Mouse (Mus musculus): ENCODE data around the gene Hip1r. TPM values are rescaled to one million over a fixed set of nuclear protein-coding genes. Genes with fewer than 3 reads are reported as not detected.
A peak's percentile ranks its signal among the peaks of the same experiment; 100 is the strongest.

Gene Hip1r
- polyA plus RNA-seq, 1 experiment = 10.5 TPM

- peak overlapping the region; percentile 92 for H3K4me2 ChIP-seq (ENCODE audit: low read depth)
- TF ChIP-seq E2F4 (IDR thresholded peaks at IDR 0.05; ENCODE audit: insufficient read depth) (no peak), REST (IDR thresholded peaks at IDR 0.05; ENCODE audit: insufficient read depth, insufficient read length) (no peak), MAX (IDR thresholded peaks at IDR 0.05; ENCODE audit: low read depth) (no peak), CEBPB (IDR thresholded peaks at IDR 0.05; ENCODE audit: insufficient read depth, poor library complexity, severe bottlenecking) (no peak), TCF3 (IDR thresholded peaks at IDR 0.05; ENCODE audit: insufficient read length, low read depth) (no peak), USF1 (IDR thresholded peaks at IDR 0.05; ENCODE audit: low read depth) (no peak), POLR2AphosphoS2 (IDR thresholded peaks at IDR 0.05; ENCODE audit: insufficient read length, low read depth) (no peak), POLR2A (IDR thresholded peaks at IDR 0.05; ENCODE audit: insufficient read length, low read depth) (no peak), MYOD1 (IDR thresholded peaks at IDR 0.05; ENCODE audit: control insufficient read depth in 1 of 3, insufficient read length in 2 of 3, low read depth in 2 of 3) (peak in 2 of 3 experiments; percentile 16 to 60), TCF12 (IDR thresholded peaks at IDR 0.05; ENCODE audit: insufficient read depth, poor library complexity, severe bottlenecking) (peak; percentile 11), SRF (IDR thresholded peaks at IDR 0.05; ENCODE audit: control insufficient read depth, insufficient read length, low read depth) (no peak), MYOG (IDR thresholded peaks at IDR 0.05; ENCODE audit: control insufficient read depth in 1 of 3, insufficient read depth in 1 of 3, insufficient read length in 2 of 3, low read depth in 2 of 3) (peak in 2 of 3 experiments; percentile 41 to 73)
- H3K36me3 ChIP-seq (ENCODE audit: control insufficient read depth, insufficient read depth) = no peaks in the 10 kb centered on the region
Measured at GRCm38 (mm10) chr5:123975668-123976180, 2.3 kb downstream of the Hip1r start.

GRCm38 (mm10) chr5:123977231-123977630 lies 3.8 kb downstream of the Hip1r start:
- Histone ChIP-seq H3K79me2 (ENCODE audit: control insufficient read depth, insufficient read depth) (peaks cover 6% of the 10 kb centered on the region), H3ac (ENCODE audit: control insufficient read depth, insufficient read length) (no peak overlapping the region), H3K27me3 (ENCODE audit: control insufficient read depth, insufficient read depth, insufficient read length) (no peaks in the 10 kb centered on the region), H3K36me3 (ENCODE audit: control insufficient read depth, insufficient read depth) (no peaks in the 10 kb centered on the region), H3K4me3 (no peak overlapping the region), H3K4me2 (ENCODE audit: low read depth) (no peak overlapping the region)
- TF ChIP-seq MYOG (IDR thresholded peaks at IDR 0.05; ENCODE audit: control insufficient read depth in 1 of 3, insufficient read depth in 1 of 3, insufficient read length in 2 of 3, low read depth in 2 of 3) (no peak), TCF12 (IDR thresholded peaks at IDR 0.05; ENCODE audit: insufficient read depth, poor library complexity, severe bottlenecking) (no peak), REST (IDR thresholded peaks at IDR 0.05; ENCODE audit: insufficient read depth, insufficient read length) (no peak), SRF (IDR thresholded peaks at IDR 0.05; ENCODE audit: control insufficient read depth, insufficient read length, low read depth) (no peak), TCF3 (IDR thresholded peaks at IDR 0.05; ENCODE audit: insufficient read length, low read depth) (no peak), POLR2AphosphoS2 (IDR thresholded peaks at IDR 0.05; ENCODE audit: insufficient read length, low read depth) (no peak), POLR2A (IDR thresholded peaks at IDR 0.05; ENCODE audit: insufficient read length, low read depth) (no peak), MAX (IDR thresholded peaks at IDR 0.05; ENCODE audit: low read depth) (no peak), E2F4 (IDR thresholded peaks at IDR 0.05; ENCODE audit: insufficient read depth) (no peak), USF1 (IDR thresholded peaks at IDR 0.05; ENCODE audit: low read depth) (no peak)

More at GRCm38 (mm10) chr5:123975668-123976180, 2.3 kb downstream of the Hip1r start:
- no peak overlapping the region for H3ac ChIP-seq (ENCODE audit: control insufficient read depth, insufficient read length)
- peaks cover 6% of the 10 kb centered on the region for H3K79me2 ChIP-seq (ENCODE audit: control insufficient read depth, insufficient read depth)
- no peak overlapping the region for H3K4me3 ChIP-seq
- H3K27me3 ChIP-seq (ENCODE audit: control insufficient read depth, insufficient read depth, insufficient read length) = no peaks in the 10 kb centered on the region

- Histone ChIP-seq H3K36me3 (ENCODE audit: control insufficient read depth, insufficient read depth) (no peaks in the 10 kb centered on the region), H3ac (ENCODE audit: control insufficient read depth, insufficient read length) (no peak overlapping the region)
- TF ChIP-seq POLR2AphosphoS2 (IDR thresholded peaks at IDR 0.05; ENCODE audit: insufficient read length, low read depth) (no peak), MYOD1 (IDR thresholded peaks at IDR 0.05; ENCODE audit: control insufficient read depth in 1 of 3, insufficient read length in 2 of 3, low read depth in 2 of 3) (peak in 1 of 3 experiments; percentile 45), CEBPB (IDR thresholded peaks at IDR 0.05; ENCODE audit: insufficient read depth, poor library complexity, severe bottlenecking) (no peak), MYOG (IDR thresholded peaks at IDR 0.05; ENCODE audit: control insufficient read depth in 1 of 3, insufficient read depth in 1 of 3, insufficient read length in 2 of 3, low read depth in 2 of 3) (peak in 1 of 3 experiments; percentile 64)
Measured at GRCm38 (mm10) chr5:123978131-123978530, 4.7 kb downstream of the Hip1r start.

GRCm38 (mm10) chr5:123979221-123979979 lies 6.0 kb downstream of the Hip1r start:
- H3K27me3 ChIP-seq (ENCODE audit: control insufficient read depth, insufficient read depth, insufficient read length) = no peaks in the 10 kb centered on the region
- no peak for TF ChIP-seq POLR2A (IDR thresholded peaks at IDR 0.05; ENCODE audit: insufficient read length, low read depth)
- no peak for TF ChIP-seq TCF12 (IDR thresholded peaks at IDR 0.05; ENCODE audit: insufficient read depth, poor library complexity, severe bottlenecking)
- peak in 1 of 3 experiments; percentile 50 for TF ChIP-seq MYOD1 (IDR thresholded peaks at IDR 0.05; ENCODE audit: control insufficient read depth in 1 of 3, insufficient read length in 2 of 3, low read depth in 2 of 3)
- H3K79me2 ChIP-seq (ENCODE audit: control insufficient read depth, insufficient read depth) = peaks cover 6% of the 10 kb centered on the region
- no peak overlapping the region for H3K4me3 ChIP-seq
- no peak overlapping the region for H3K4me2 ChIP-seq (ENCODE audit: low read depth)
- no peak overlapping the region for H3ac ChIP-seq (ENCODE audit: control insufficient read depth, insufficient read length)
- H3K36me3 ChIP-seq (ENCODE audit: control insufficient read depth, insufficient read depth) = no peaks in the 10 kb centered on the region

More at GRCm38 (mm10) chr5:123978131-123978530, 4.7 kb downstream of the Hip1r start:
- H3K4me2 ChIP-seq (ENCODE audit: low read depth) = peak overlapping the region; percentile 18
- no peaks in the 10 kb centered on the region for H3K27me3 ChIP-seq (ENCODE audit: control insufficient read depth, insufficient read depth, insufficient read length)
- H3K79me2 ChIP-seq (ENCODE audit: control insufficient read depth, insufficient read depth) = peaks cover 6% of the 10 kb centered on the region
- H3K4me3 ChIP-seq = no peak overlapping the region

- Histone ChIP-seq H3K4me2 (ENCODE audit: low read depth) (peak overlapping the region; percentile 36), H3K36me3 (ENCODE audit: control insufficient read depth, insufficient read depth) (no peaks in the 10 kb centered on the region), H3K27me3 (ENCODE audit: control insufficient read depth, insufficient read depth, insufficient read length) (no peaks in the 10 kb centered on the region), H3K4me3 (no peak overlapping the region), H3K79me2 (ENCODE audit: control insufficient read depth, insufficient read depth) (peaks cover 6% of the 10 kb centered on the region), H3ac (ENCODE audit: control insufficient read depth, insufficient read length) (no peak overlapping the region)
- TF ChIP-seq USF1 (IDR thresholded peaks at IDR 0.05; ENCODE audit: low read depth) = no peak
- TF ChIP-seq SRF (IDR thresholded peaks at IDR 0.05; ENCODE audit: control insufficient read depth, insufficient read length, low read depth) = no peak
- TF ChIP-seq MAX (IDR thresholded peaks at IDR 0.05; ENCODE audit: low read depth) = no peak
- no peak for TF ChIP-seq TCF3 (IDR thresholded peaks at IDR 0.05; ENCODE audit: insufficient read length, low read depth)
- TF ChIP-seq MYOD1 (IDR thresholded peaks at IDR 0.05; ENCODE audit: control insufficient read depth in 1 of 3, insufficient read length in 2 of 3, low read depth in 2 of 3) = no peak
- TF ChIP-seq E2F4 (IDR thresholded peaks at IDR 0.05; ENCODE audit: insufficient read depth) = no peak
- no peak for TF ChIP-seq MYOG (IDR thresholded peaks at IDR 0.05; ENCODE audit: control insufficient read depth in 1 of 3, insufficient read depth in 1 of 3, insufficient read length in 2 of 3, low read depth in 2 of 3)
- no peak for TF ChIP-seq POLR2AphosphoS2 (IDR thresholded peaks at IDR 0.05; ENCODE audit: insufficient read length, low read depth)
- no peak for TF ChIP-seq CEBPB (IDR thresholded peaks at IDR 0.05; ENCODE audit: insufficient read depth, poor library complexity, severe bottlenecking)
- TF ChIP-seq REST (IDR thresholded peaks at IDR 0.05; ENCODE audit: insufficient read depth, insufficient read length) = no peak
- TF ChIP-seq POLR2A (IDR thresholded peaks at IDR 0.05; ENCODE audit: insufficient read length, low read depth) = no peak
- no peak for TF ChIP-seq TCF12 (IDR thresholded peaks at IDR 0.05; ENCODE audit: insufficient read depth, poor library complexity, severe bottlenecking)
Measured at GRCm38 (mm10) chr5:123979980-123980369, 6.5 kb downstream of the Hip1r start.

Data from myocyte (in vitro differentiated cells).